In genomic region chr15:27234770-27235169, GRCm38 (mm10) we compare ENCODE assay signal across 8 mouse cellular contexts.
DNase-seq lines count a peak whose midpoint lies in the region; ATAC-seq and TF ChIP-seq lines count a peak whose summit lies in the region.

No protein-coding gene starts in this region.

- H3K36me3 ChIP-seq in lung, embryonic 14.5 days (ENCODE audit: insufficient read depth), result no peaks in the 10 kb centered on the region

- H3K9ac ChIP-seq in lung, embryonic 14.5 days, result no peak overlapping the region

- no peaks in the 10 kb centered on the region for H3K27me3 ChIP-seq in lung, embryonic 14.5 days (ENCODE audit: insufficient read depth, low read length)

- no peak overlapping the region for H3K4me2 ChIP-seq in lung, embryonic 14.5 days

- no peak for ATAC-seq in lung, embryonic 14.5 days (ENCODE audit: insufficient read depth)
- ATAC-seq in monocyte, adult 5-6 weeks (replicated peaks; ENCODE audit: insufficient number of reproducible peaks, low FRiP score, low TSS enrichment, poor library complexity, severe bottlenecking), result no peak

- no peak overlapping the region for H3K27ac ChIP-seq in lung, embryonic 14.5 days (ENCODE audit: low read depth)

- WGBS in lung, embryonic 14.5 days, result 14% methylated on average over 4 of the region's 4 CpGs

- H3K4me1 ChIP-seq in lung, embryonic 14.5 days (ENCODE audit: insufficient read depth), result no peaks in the 10 kb centered on the region; the same call in 1 of the 2 replicates

- peak; percentile 98 for TF ChIP-seq CTCF in lung, embryonic 14.5 days (IDR thresholded peaks at IDR 0.05; ENCODE audit: low read depth)

- no peaks in the 10 kb centered on the region for H3K9me3 ChIP-seq in lung, embryonic 14.5 days (ENCODE audit: low read depth, low read length)

- H3K4me3 ChIP-seq in lung, embryonic 14.5 days (ENCODE audit: low read depth, low read length), result no peak overlapping the region

- DNase-seq in CD4-positive helper T cell, adult 2 months (ENCODE audit: low read depth, low spot score), result peak; percentile 3
- peak; percentile 72 for DNase-seq in NIH3T3 (ENCODE audit: low read depth)
- peak; percentile 82 to 84 for DNase-seq in cerebellum, postnatal 14 days
- peak; percentile 53 for DNase-seq in gastrocnemius, postnatal 10 days
- peak; percentile 79 for DNase-seq in kidney, postnatal 10 days
- DNase-seq in lung, embryonic 14.5 days, result peak; percentile 92
- peak; percentile 37 for DNase-seq in ovary, postnatal 14 days (ENCODE audit: low spot score)

Comparison
In these comparisons a context has a peak if more than half of its experiments do, and no peak if none do; other contexts are left out.
1. DNase-seq: peak in every context shown above with its lines; median percentile 92 in lung, embryonic 14.5 days; 83 in cerebellum, postnatal 14 days; 79 in kidney, postnatal 10 days; 72 in NIH3T3; 53 in gastrocnemius, postnatal 10 days; 37 in ovary, postnatal 14 days; 3 in CD4-positive helper T cell, adult 2 months.